Mouse (Mus musculus): ENCODE data around the gene Nxph3. TPM values are rescaled to one million over a fixed set of nuclear protein-coding genes. Genes with fewer than 3 reads are reported as not detected.

Nxph3 gene
- 0.22 and 0.34 TPM in 2 replicates for polyA plus RNA-seq (2012; rRNA removed)

DNA sequence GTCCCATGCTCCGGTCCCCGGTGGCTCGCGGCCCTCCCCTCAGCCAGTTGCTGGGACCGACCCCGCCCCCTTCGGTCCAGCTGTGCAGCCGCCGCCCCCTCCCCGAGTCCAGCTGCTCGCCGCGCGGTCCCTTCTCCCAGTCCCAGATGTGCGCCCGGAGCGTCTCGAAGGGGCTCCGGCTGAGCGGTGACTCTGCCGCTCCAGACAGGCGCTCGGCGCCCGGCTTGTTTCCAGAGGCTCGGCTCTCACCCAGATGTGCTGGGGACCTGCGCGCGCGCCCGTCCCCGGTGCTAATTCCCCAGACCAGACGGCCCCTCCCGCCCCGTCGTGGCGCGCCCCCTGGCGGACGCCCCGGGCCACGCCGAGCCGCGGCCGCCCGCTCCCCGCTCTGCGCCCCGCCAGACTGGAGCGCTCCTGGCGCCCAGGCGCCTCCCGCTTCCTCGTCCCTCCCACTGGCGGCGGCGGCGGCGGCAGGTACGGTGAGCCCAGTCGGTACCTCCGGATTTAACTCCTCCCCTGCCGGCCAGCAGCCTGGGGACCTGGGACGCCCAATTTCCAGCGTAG, at the start of gene Nxph3:
Gene Nxph3, minus strand, starts transcription at position 273 of the 564 bp plus-strand sequence.
- peaks cover 22% of the 10 kb centered on the region; the same call in 1 of the 2 replicates for H3K27me3 ChIP-seq (ENCODE audit: control insufficient read depth, insufficient read depth, low read length)
- H3K4me3 ChIP-seq (ENCODE audit: control insufficient read depth, insufficient read depth, low read length), result peak within 1 kb of the TSS; percentile 23
- H3K4me1 ChIP-seq (replicated peaks; ENCODE audit: control insufficient read depth, insufficient read depth, low read length), result peaks cover 6% of the 10 kb centered on the region; the same call in 1 of the 2 replicates
- WGBS, result 1% methylated on average over 65 of the region's 66 CpGs
- TF ChIP-seq POLR2A (IDR thresholded peaks at IDR 0.05; ENCODE audit: control insufficient read depth, extremely low read depth, insufficient read depth, low read length, poor library complexity) (no peak), CTCF (IDR thresholded peaks at IDR 0.05; ENCODE audit: borderline replicate concordance, control insufficient read depth, extremely low read depth, insufficient read depth, low read length, poor library complexity) (peak; percentile 82)
- DNase-seq, result peak; percentile 58
- no peak within 1 kb of the TSS for H3K27ac ChIP-seq (ENCODE audit: control insufficient read depth, insufficient read depth, low read length)
- no peaks in the 10 kb centered on the region for H3K36me3 ChIP-seq (ENCODE audit: control insufficient read depth, insufficient read depth, low read length)

DNA sequence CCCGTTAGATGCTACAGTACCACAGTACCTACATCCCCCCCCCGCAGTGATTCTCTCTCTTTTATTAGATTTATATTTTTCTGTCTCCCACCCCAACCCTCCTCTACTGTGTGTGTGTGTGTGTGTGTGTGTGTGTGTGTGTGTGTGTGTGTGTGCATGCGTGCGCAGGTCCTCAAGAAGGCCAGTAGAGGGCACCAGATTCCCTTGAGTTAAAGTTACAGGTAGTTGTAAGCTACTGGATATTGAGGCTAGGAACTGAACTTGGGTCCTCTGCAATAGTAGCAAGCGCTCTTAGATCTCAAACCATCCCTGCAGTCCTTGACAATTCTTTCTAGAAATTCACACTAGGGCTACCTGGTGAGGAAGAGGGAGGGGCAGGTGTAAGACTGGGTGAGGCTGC, 49.5 kb upstream of the Nxph3 start:
- TF ChIP-seq CTCF (IDR thresholded peaks at IDR 0.05; ENCODE audit: borderline replicate concordance, control insufficient read depth, extremely low read depth, insufficient read depth, low read length, poor library complexity) (no peak), POLR2A (IDR thresholded peaks at IDR 0.05; ENCODE audit: control insufficient read depth, extremely low read depth, insufficient read depth, low read length, poor library complexity) (no peak)
- no peaks in the 10 kb centered on the region for H3K4me1 ChIP-seq (replicated peaks; ENCODE audit: control insufficient read depth, insufficient read depth, low read length)
- DNase-seq, result no peak
- no peak overlapping the region for H3K4me3 ChIP-seq (ENCODE audit: control insufficient read depth, insufficient read depth, low read length)
- H3K27me3 ChIP-seq (ENCODE audit: control insufficient read depth, insufficient read depth, low read length), result no peaks in the 10 kb centered on the region
- WGBS, result 97% methylated on average over 5 of the region's 5 CpGs
- no peak overlapping the region for H3K27ac ChIP-seq (ENCODE audit: control insufficient read depth, insufficient read depth, low read length)
- no peaks in the 10 kb centered on the region for H3K36me3 ChIP-seq (ENCODE audit: control insufficient read depth, insufficient read depth, low read length)

DNA sequence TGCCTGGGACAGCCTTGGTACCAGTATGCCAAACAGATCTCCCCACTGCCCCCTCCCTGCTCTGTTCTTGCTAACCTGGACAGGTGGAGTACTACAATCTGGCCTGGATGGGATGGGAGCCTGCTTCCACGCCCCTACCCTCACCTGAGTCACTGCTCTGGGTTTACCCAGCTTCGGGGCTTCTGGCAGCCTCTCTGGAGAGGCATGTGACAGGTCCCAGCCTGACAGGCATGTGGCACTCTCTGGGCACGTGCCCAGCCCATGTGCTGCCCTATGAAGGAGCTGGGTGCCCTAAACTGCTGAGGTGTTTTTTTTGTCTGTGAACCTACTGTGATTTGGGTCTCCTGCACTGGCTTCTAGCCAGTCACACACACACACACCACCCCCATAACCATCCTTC, 46.4 kb upstream of the Nxph3 start:
- H3K27ac ChIP-seq (ENCODE audit: control insufficient read depth, insufficient read depth, low read length), result no peak overlapping the region
- DNase-seq, result no peak
- no peaks in the 10 kb centered on the region for H3K27me3 ChIP-seq (ENCODE audit: control insufficient read depth, insufficient read depth, low read length)
- WGBS, result 61% methylated on average over 3 of the region's 3 CpGs
- no peak overlapping the region for H3K4me3 ChIP-seq (ENCODE audit: control insufficient read depth, insufficient read depth, low read length)
- no peak for TF ChIP-seq POLR2A (IDR thresholded peaks at IDR 0.05; ENCODE audit: control insufficient read depth, extremely low read depth, insufficient read depth, low read length, poor library complexity)
- TF ChIP-seq CTCF (IDR thresholded peaks at IDR 0.05; ENCODE audit: borderline replicate concordance, control insufficient read depth, extremely low read depth, insufficient read depth, low read length, poor library complexity), result no peak
- no peaks in the 10 kb centered on the region for H3K36me3 ChIP-seq (ENCODE audit: control insufficient read depth, insufficient read depth, low read length)
- no peaks in the 10 kb centered on the region for H3K4me1 ChIP-seq (replicated peaks; ENCODE audit: control insufficient read depth, insufficient read depth, low read length)

DNA sequence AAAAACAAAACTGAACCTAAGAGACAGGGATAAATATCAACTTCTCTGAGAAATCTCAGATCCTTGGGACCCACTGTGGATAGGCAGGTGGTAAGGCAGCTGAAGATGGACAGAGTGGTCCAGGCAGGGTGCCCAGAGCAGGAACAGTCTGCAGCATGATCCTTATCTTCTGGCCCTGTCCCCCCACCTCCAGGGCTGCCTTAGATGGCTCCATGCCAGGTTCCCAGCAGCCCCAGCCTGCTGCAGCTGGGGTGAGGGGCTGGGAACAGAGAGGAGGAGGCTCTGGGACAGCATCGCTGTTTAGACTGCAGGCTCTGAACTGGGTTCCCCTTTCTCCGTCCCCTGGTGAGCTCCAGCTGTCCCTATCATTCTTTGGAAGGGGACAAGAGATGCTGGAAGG, 45.4 kb upstream of the Nxph3 start:
- Histone ChIP-seq H3K27ac (ENCODE audit: control insufficient read depth, insufficient read depth, low read length) (no peak overlapping the region), H3K4me1 (replicated peaks; ENCODE audit: control insufficient read depth, insufficient read depth, low read length) (no peaks in the 10 kb centered on the region), H3K4me3 (ENCODE audit: control insufficient read depth, insufficient read depth, low read length) (no peak overlapping the region), H3K27me3 (ENCODE audit: control insufficient read depth, insufficient read depth, low read length) (no peaks in the 10 kb centered on the region), H3K36me3 (ENCODE audit: control insufficient read depth, insufficient read depth, low read length) (no peaks in the 10 kb centered on the region)
- no peak for DNase-seq
- WGBS, result 93% methylated on average over 2 of the region's 2 CpGs
- no peak for TF ChIP-seq POLR2A (IDR thresholded peaks at IDR 0.05; ENCODE audit: control insufficient read depth, extremely low read depth, insufficient read depth, low read length, poor library complexity)
- TF ChIP-seq CTCF (IDR thresholded peaks at IDR 0.05; ENCODE audit: borderline replicate concordance, control insufficient read depth, extremely low read depth, insufficient read depth, low read length, poor library complexity), result no peak

DNA sequence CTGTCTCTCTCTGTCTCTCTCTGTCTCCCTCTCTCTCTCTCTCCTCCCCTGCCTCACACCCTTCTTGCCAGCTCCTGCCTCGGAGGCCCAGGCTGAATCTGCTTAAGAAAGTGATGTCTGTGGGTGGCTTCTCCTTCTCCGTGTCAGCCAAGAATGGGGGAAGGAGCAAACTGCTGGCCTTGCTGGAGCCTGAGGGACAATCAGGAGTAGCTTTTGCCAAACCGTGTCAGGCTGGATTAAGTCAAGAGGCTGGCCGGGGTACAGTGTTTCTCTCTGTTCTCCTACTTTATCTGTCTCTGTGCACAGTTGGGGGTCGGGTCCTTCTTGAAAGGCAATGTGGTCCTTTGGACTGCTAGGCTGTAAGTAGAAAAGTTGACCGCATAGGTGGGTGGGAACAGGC, 43.3 kb upstream of the Nxph3 start:
- no peak overlapping the region for H3K4me3 ChIP-seq (ENCODE audit: control insufficient read depth, insufficient read depth, low read length)
- no peak overlapping the region for H3K27ac ChIP-seq (ENCODE audit: control insufficient read depth, insufficient read depth, low read length)
- 86% methylated on average over 6 of the region's 6 CpGs for WGBS
- H3K27me3 ChIP-seq (ENCODE audit: control insufficient read depth, insufficient read depth, low read length), result no peaks in the 10 kb centered on the region
- no peak for DNase-seq
- H3K36me3 ChIP-seq (ENCODE audit: control insufficient read depth, insufficient read depth, low read length), result no peaks in the 10 kb centered on the region
- TF ChIP-seq CTCF (IDR thresholded peaks at IDR 0.05; ENCODE audit: borderline replicate concordance, control insufficient read depth, extremely low read depth, insufficient read depth, low read length, poor library complexity) (no peak), POLR2A (IDR thresholded peaks at IDR 0.05; ENCODE audit: control insufficient read depth, extremely low read depth, insufficient read depth, low read length, poor library complexity) (no peak)
- no peaks in the 10 kb centered on the region for H3K4me1 ChIP-seq (replicated peaks; ENCODE audit: control insufficient read depth, insufficient read depth, low read length)

DNA sequence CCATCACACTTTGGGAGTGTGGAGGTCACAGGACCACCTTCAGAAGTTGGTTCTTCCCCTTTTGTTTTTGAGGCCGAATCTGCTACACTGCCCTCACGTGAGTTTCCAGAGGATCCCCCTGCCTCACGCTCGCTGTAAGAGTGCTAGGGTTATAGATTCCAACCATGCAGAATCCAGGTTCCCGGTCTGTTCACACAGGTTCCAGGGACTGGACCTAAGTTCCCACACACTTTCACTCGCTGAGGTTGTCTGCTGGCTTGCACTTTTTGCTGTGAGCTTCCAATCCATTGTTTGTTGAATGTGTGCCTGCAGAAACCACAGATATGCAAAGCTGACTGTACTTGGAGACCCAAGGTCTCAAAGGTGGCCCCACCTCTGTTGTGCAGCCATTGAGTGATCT, 42.7 kb upstream of the Nxph3 start:
- Histone ChIP-seq H3K27me3 (ENCODE audit: control insufficient read depth, insufficient read depth, low read length) (no peaks in the 10 kb centered on the region), H3K27ac (ENCODE audit: control insufficient read depth, insufficient read depth, low read length) (no peak overlapping the region), H3K4me1 (replicated peaks; ENCODE audit: control insufficient read depth, insufficient read depth, low read length) (no peaks in the 10 kb centered on the region), H3K4me3 (ENCODE audit: control insufficient read depth, insufficient read depth, low read length) (no peak overlapping the region), H3K36me3 (ENCODE audit: control insufficient read depth, insufficient read depth, low read length) (no peaks in the 10 kb centered on the region)
- DNase-seq, result no peak
- whole genome bisulfite sequencing, result 64% methylated on average over 6 of the region's 6 CpGs
- TF ChIP-seq POLR2A (IDR thresholded peaks at IDR 0.05; ENCODE audit: control insufficient read depth, extremely low read depth, insufficient read depth, low read length, poor library complexity) (no peak), CTCF (IDR thresholded peaks at IDR 0.05; ENCODE audit: borderline replicate concordance, control insufficient read depth, extremely low read depth, insufficient read depth, low read length, poor library complexity) (no peak)

DNA sequence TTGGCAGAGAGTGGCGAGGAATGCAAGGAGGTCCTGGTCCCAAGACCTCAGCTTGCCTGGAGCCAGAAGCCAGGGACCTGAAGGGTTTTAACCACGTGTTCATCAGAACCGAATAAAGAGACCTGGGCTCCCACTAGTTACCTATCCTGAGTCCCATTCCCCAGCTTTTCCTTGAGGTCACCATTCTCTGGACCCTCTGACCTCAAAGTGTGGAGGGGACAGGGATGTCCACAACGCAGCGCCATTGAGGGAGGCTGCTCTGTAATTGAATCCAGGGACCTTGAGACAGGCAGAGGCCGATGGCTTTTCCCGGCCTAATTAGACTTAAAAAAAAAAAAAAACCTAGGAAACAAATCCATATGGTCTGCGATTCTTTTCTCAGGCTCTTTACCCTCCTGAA, 40.9 kb upstream of the Nxph3 start:
- Histone ChIP-seq H3K4me1 (replicated peaks; ENCODE audit: control insufficient read depth, insufficient read depth, low read length) (no peaks in the 10 kb centered on the region), H3K36me3 (ENCODE audit: control insufficient read depth, insufficient read depth, low read length) (no peaks in the 10 kb centered on the region), H3K27me3 (ENCODE audit: control insufficient read depth, insufficient read depth, low read length) (no peaks in the 10 kb centered on the region), H3K27ac (ENCODE audit: control insufficient read depth, insufficient read depth, low read length) (no peak overlapping the region), H3K4me3 (ENCODE audit: control insufficient read depth, insufficient read depth, low read length) (no peak overlapping the region)
- WGBS, result 75% methylated on average over 8 of the region's 8 CpGs
- DNase-seq, result no peak
- TF ChIP-seq CTCF (IDR thresholded peaks at IDR 0.05; ENCODE audit: borderline replicate concordance, control insufficient read depth, extremely low read depth, insufficient read depth, low read length, poor library complexity) (no peak), POLR2A (IDR thresholded peaks at IDR 0.05; ENCODE audit: control insufficient read depth, extremely low read depth, insufficient read depth, low read length, poor library complexity) (no peak)
